Mouse (Mus musculus): ENCODE measurements at regions not wholly inside any gene's neighbourhood (a gene's known extent, or its start where the extent isn't known, plus 50 kb on each side); places are given as distances from the start of the nearest gene placed in this dataset.

- no peaks in the 10 kb centered on the region for H3K27me3 ChIP-seq (ENCODE audit: control insufficient read depth, insufficient read depth, low read length)
- no peaks in the 10 kb centered on the region for H3K36me3 ChIP-seq (ENCODE audit: control insufficient read depth, insufficient read depth, low read length)
- no peak for TF ChIP-seq CTCF (IDR thresholded peaks at IDR 0.05; ENCODE audit: extremely low read depth, insufficient read depth, insufficient read length, insufficient replicate concordance)
- no peak for TF ChIP-seq POLR2A (IDR thresholded peaks at IDR 0.05; ENCODE audit: low read depth, low read length)
- H3K4me3 ChIP-seq (ENCODE audit: extremely low read depth, insufficient read depth, insufficient read length): no peak overlapping the region
- WGBS: 88% methylated on average over 6 of the region's 6 CpGs
- DNase-seq (ENCODE audit: low read depth in 1 of 2, low spot score in 2 of 2): no peak
- H3K4me1 ChIP-seq (ENCODE audit: control insufficient read depth, insufficient read depth, insufficient read length): no peaks in the 10 kb centered on the region; the same call in 1 of the 2 replicates
- no peak overlapping the region for H3K27ac ChIP-seq (ENCODE audit: insufficient read depth, low read length)
Observed at GRCm38 (mm10) chr1:181299826-181300225, 52.6 kb upstream of the Cnih3 start.

DNA sequence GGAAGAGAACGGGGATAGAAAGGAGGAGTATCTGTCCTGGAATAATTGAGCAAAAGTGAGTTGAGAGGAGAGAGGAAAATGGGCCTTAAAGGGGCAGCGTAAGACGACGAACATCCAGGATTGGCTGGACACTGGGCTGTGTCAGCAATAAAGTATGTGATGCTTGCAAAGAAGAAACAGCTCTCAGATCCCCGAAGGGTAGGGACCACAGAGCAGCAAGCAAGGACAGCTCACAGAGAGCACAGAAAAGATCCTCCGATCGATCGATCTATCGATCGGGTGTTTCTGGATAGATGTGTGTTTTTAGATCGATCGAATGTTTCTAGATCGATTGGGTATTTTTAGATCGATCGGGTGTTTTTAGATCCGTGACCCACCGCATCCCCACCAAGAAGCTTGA, 50.3 kb upstream of the Cnih3 start:
- H3K4me3 ChIP-seq (ENCODE audit: extremely low read depth, insufficient read depth, insufficient read length): no peak overlapping the region
- H3K27me3 ChIP-seq (ENCODE audit: control insufficient read depth, insufficient read depth, low read length): no peaks in the 10 kb centered on the region
- 93% methylated on average over 17 of the region's 17 CpGs for WGBS
- TF ChIP-seq POLR2A (IDR thresholded peaks at IDR 0.05; ENCODE audit: low read depth, low read length) (no peak), CTCF (IDR thresholded peaks at IDR 0.05; ENCODE audit: extremely low read depth, insufficient read depth, insufficient read length, insufficient replicate concordance) (no peak)
- H3K27ac ChIP-seq (ENCODE audit: insufficient read depth, low read length): no peak overlapping the region
- no peaks in the 10 kb centered on the region for H3K36me3 ChIP-seq (ENCODE audit: control insufficient read depth, insufficient read depth, low read length)
- DNase-seq (ENCODE audit: low read depth in 1 of 2, low spot score in 2 of 2): no peak
- no peaks in the 10 kb centered on the region; the same call in 1 of the 2 replicates for H3K4me1 ChIP-seq (ENCODE audit: control insufficient read depth, insufficient read depth, insufficient read length)
